Mouse (Mus musculus) c-Kit-negative CD71-positive TER-119-positive erythroid progenitor cells, embryonic 14.5 days (primary cell): ENCODE measurements around the gene Wfikkn2.
"Not testable (repeated sequence)": the region's sequence is repeated elsewhere in the genome, so short reads cannot be mapped to it uniquely, and the experiment has no call there.

Experiments used
- DNase-seq: peaks from one replicate; pipeline ENCODE4 v3.0.0-alpha.2; 2013; ENCODE audit warnings: low read depth, low spot score

The Wfikkn2 gene

GRCm38 (mm10) chr11:94245955-94246788, at the start of gene Wfikkn2:
TSS of gene Wfikkn2 (minus strand) at chr11:94246005.
- DNase-seq = no peak

- DNase-seq = no peak
These were observed 49.4 kb upstream of the Wfikkn2 start for GRCm38 (mm10) chr11:94294996-94295845.

- peak; percentile 70 for DNase-seq
These were observed 44.4 kb upstream of the Wfikkn2 start for GRCm38 (mm10) chr11:94290062-94290740.

GRCm38 (mm10) chr11:94287105-94287504, 41.3 kb upstream of the Wfikkn2 start:
- DNase-seq = no peak

GRCm38 (mm10) chr11:94285886-94286574, 40.2 kb upstream of the Wfikkn2 start:
- DNase-seq = no peak

GRCm38 (mm10) chr11:94283536-94284099, 37.8 kb upstream of the Wfikkn2 start:
- no peak for DNase-seq

GRCm38 (mm10) chr11:94282291-94282690, 36.5 kb upstream of the Wfikkn2 start:
- no peak for DNase-seq

GRCm38 (mm10) chr11:94281199-94282181, 35.7 kb upstream of the Wfikkn2 start, which contains the start of gene Gm21885:
TSS of gene Gm21885 (plus strand) at chr11:94281873.
- DNase-seq = no peak

- peak; percentile 81 for DNase-seq
These were observed 31.1 kb upstream of the Wfikkn2 start for GRCm38 (mm10) chr11:94276869-94277337.

- DNase-seq = no peak
These were observed 29.9 kb upstream of the Wfikkn2 start for GRCm38 (mm10) chr11:94275686-94276085.

- DNase-seq = no peak
These were observed 29.4 kb upstream of the Wfikkn2 start for GRCm38 (mm10) chr11:94275226-94275625.

GRCm38 (mm10) chr11:94274206-94274867, 28.5 kb upstream of the Wfikkn2 start:
- no peak for DNase-seq

GRCm38 (mm10) chr11:94272960-94273927, 27.4 kb upstream of the Wfikkn2 start:
- no peak for DNase-seq

GRCm38 (mm10) chr11:94271015-94271414, 25.2 kb upstream of the Wfikkn2 start:
- no peak for DNase-seq

GRCm38 (mm10) chr11:94269906-94270305, 24.1 kb upstream of the Wfikkn2 start:
- no peak for DNase-seq

GRCm38 (mm10) chr11:94268761-94269160, 23.0 kb upstream of the Wfikkn2 start:
- no peak for DNase-seq

- not testable (repeated sequence) for DNase-seq
These were observed 20.4 kb upstream of the Wfikkn2 start for GRCm38 (mm10) chr11:94266155-94266554.
